Mouse (Mus musculus) hindlimb bud, embryonic 11.5 days (tissue): ENCODE data around the gene Yaf2.

Source experiments
- DNase-seq: peaks from one replicate; pipeline ENCODE4 v3.0.0-alpha.2; 2012; ENCODE audit warnings: low read depth, low spot score; ENCODE audit errors: extremely low spot score

Yaf2 gene

GRCm38 (mm10) chr15:93288321-93288720, 48.4 kb downstream of the Yaf2 start:
- DNase-seq = no peak

- DNase-seq = no peak
Measured at GRCm38 (mm10) chr15:93287628-93288027, 49.1 kb downstream of the Yaf2 start.

- DNase-seq = no peak
Measured at GRCm38 (mm10) chr15:93285244-93285643, 51.5 kb downstream of the Yaf2 start.

GRCm38 (mm10) chr15:93284326-93284725, 52.4 kb downstream of the Yaf2 start:
- no peak for DNase-seq

- DNase-seq = no peak
Measured at GRCm38 (mm10) chr15:93283349-93283748, 53.4 kb downstream of the Yaf2 start.

- no peak for DNase-seq
Measured at GRCm38 (mm10) chr15:93276276-93276675, 60.5 kb downstream of the Yaf2 start.

- DNase-seq = no peak
Measured at GRCm38 (mm10) chr15:93275623-93276022, 61.1 kb downstream of the Yaf2 start.

- peak; percentile 82 for DNase-seq
Measured at GRCm38 (mm10) chr15:93274679-93275583, 61.8 kb downstream of the Yaf2 start, which contains the start of gene Gxylt1. TSS of gene Gxylt1 (minus strand) at chr15:93275179.

- no peak for DNase-seq
Measured at GRCm38 (mm10) chr15:93273788-93274678, 62.7 kb downstream of the Yaf2 start.

- DNase-seq = no peak
Measured at GRCm38 (mm10) chr15:93272948-93273347, 63.8 kb downstream of the Yaf2 start.

GRCm38 (mm10) chr15:93270289-93270855, 66.4 kb downstream of the Yaf2 start:
- no peak for DNase-seq

GRCm38 (mm10) chr15:93269572-93269971, 67.2 kb downstream of the Yaf2 start:
- no peak for DNase-seq

- DNase-seq = no peak
Measured at GRCm38 (mm10) chr15:93268001-93268400, 68.7 kb downstream of the Yaf2 start.

- no peak for DNase-seq
Measured at GRCm38 (mm10) chr15:93267479-93267878, 69.3 kb downstream of the Yaf2 start.

- no peak for DNase-seq
Measured at GRCm38 (mm10) chr15:93266361-93266760, 70.4 kb downstream of the Yaf2 start.

GRCm38 (mm10) chr15:93265728-93266127, 71.0 kb downstream of the Yaf2 start:
- no peak for DNase-seq

- no peak for DNase-seq
Measured at GRCm38 (mm10) chr15:93265231-93265630, 71.5 kb downstream of the Yaf2 start.

- DNase-seq = no peak
Measured at GRCm38 (mm10) chr15:93264221-93264620, 72.5 kb downstream of the Yaf2 start.

- no peak for DNase-seq
Measured at GRCm38 (mm10) chr15:93263566-93263965, 73.2 kb downstream of the Yaf2 start.

GRCm38 (mm10) chr15:93262818-93263217, 73.9 kb downstream of the Yaf2 start:
- DNase-seq = no peak

GRCm38 (mm10) chr15:93262274-93262673, 74.5 kb downstream of the Yaf2 start:
- no peak for DNase-seq
